Mouse (Mus musculus) spleen, adult 12 weeks (tissue): Measurements from ENCODE around the gene Gm20388.
A peak's percentile ranks its signal among the peaks of the same experiment; 100 is the strongest.
"Not testable (repeated sequence)": the region's sequence is repeated elsewhere in the genome, so short reads cannot be mapped to it uniquely, and the experiment has no call there.

ENCODE experiments used
- DNase-seq: peaks from one replicate; pipeline ENCODE4 v3.0.0; 2022; ENCODE audit warnings: low spot score

Gene Gm20388

GRCm38 (mm10) chr8:123896366-123896761 is 3985.7 kb downstream of the Gm20388 start:
- no peak for DNase-seq

GRCm38 (mm10) chr8:123896774-123897173 is 3986.1 kb downstream of the Gm20388 start:
- no peak for DNase-seq

GRCm38 (mm10) chr8:123898576-123898975 is 3987.9 kb downstream of the Gm20388 start:
- DNase-seq: no peak

GRCm38 (mm10) chr8:123899366-123899765 is 3988.7 kb downstream of the Gm20388 start:
- no peak for DNase-seq

GRCm38 (mm10) chr8:123902653-123903052 is 3992.0 kb downstream of the Gm20388 start:
- no peak for DNase-seq

GRCm38 (mm10) chr8:123907604-123908003 is 3997.0 kb downstream of the Gm20388 start:
- no peak for DNase-seq

GRCm38 (mm10) chr8:123912265-123912664 is 4001.6 kb downstream of the Gm20388 start:
- no peak for DNase-seq

- no peak for DNase-seq
Observed at GRCm38 (mm10) chr8:123914635-123915034, 4004.0 kb downstream of the Gm20388 start.

- peak; percentile 68 for DNase-seq
Observed at GRCm38 (mm10) chr8:123924719-123925118, 4014.1 kb downstream of the Gm20388 start.

GRCm38 (mm10) chr8:123925671-123926070 is 4015.0 kb downstream of the Gm20388 start:
- no peak for DNase-seq

- DNase-seq: no peak
Observed at GRCm38 (mm10) chr8:123929026-123929425, 4018.4 kb downstream of the Gm20388 start.

- DNase-seq: peak; percentile 98
Observed at GRCm38 (mm10) chr8:123948942-123949685, 4038.5 kb downstream of the Gm20388 start, which contains the start of gene Nup133. Nup133 (minus strand) TSS chr8:123949265.

- DNase-seq: no peak
Observed at GRCm38 (mm10) chr8:123949686-123949986, 4039.0 kb downstream of the Gm20388 start.

- DNase-seq: peak; percentile 62
Observed at GRCm38 (mm10) chr8:123950077-123950802, 4039.6 kb downstream of the Gm20388 start.

- peak; percentile 31 for DNase-seq
Observed at GRCm38 (mm10) chr8:123953686-123954085, 4043.0 kb downstream of the Gm20388 start.

- DNase-seq: no peak
Observed at GRCm38 (mm10) chr8:123954246-123954645, 4043.6 kb downstream of the Gm20388 start.

GRCm38 (mm10) chr8:123958130-123958529 is 4047.5 kb downstream of the Gm20388 start:
- DNase-seq: no peak

GRCm38 (mm10) chr8:123959473-123959872 is 4048.8 kb downstream of the Gm20388 start:
- DNase-seq: no peak

- DNase-seq: no peak
Observed at GRCm38 (mm10) chr8:123960056-123960455, 4049.4 kb downstream of the Gm20388 start.

GRCm38 (mm10) chr8:123960556-123960955 is 4049.9 kb downstream of the Gm20388 start:
- not testable (repeated sequence) for DNase-seq

GRCm38 (mm10) chr8:123961371-123961770 is 4050.7 kb downstream of the Gm20388 start:
- DNase-seq: no peak

- no peak for DNase-seq
Observed at GRCm38 (mm10) chr8:123966896-123967295, 4056.3 kb downstream of the Gm20388 start.

GRCm38 (mm10) chr8:123973495-123973894 is 4062.9 kb downstream of the Gm20388 start:
- no peak for DNase-seq
